Mouse (Mus musculus) forebrain, embryonic 14.5 days (tissue): ENCODE measurements around the gene Gm15013. TPM values are rescaled to one million over a fixed set of nuclear protein-coding genes. Genes with fewer than 3 reads are reported as not detected.
"Not testable (repeated sequence)": the region's sequence is repeated elsewhere in the genome, so short reads cannot be mapped to it uniquely, and the experiment has no call there.

Experiments
- ATAC-seq: fragments of 200-750 bp; cut with Nextera tagmentation; 2 replicates; pipeline ENCODE4 v1.8.0; 2017; ENCODE audit warnings: mild to moderate bottlenecking, moderate library complexity
- DNase-seq: peaks from one replicate; pipeline ENCODE4 v3.0.0-alpha.2; 2015; ENCODE audit warnings: low spot score
- H3K27ac ChIP-seq: fragments of 300-500 bp; sonication (generic); 2 replicates; pipeline ENCODE4 v1.5.1; 2014; ENCODE audit warnings: low read depth, mild to moderate bottlenecking, control low read depth, low read length, moderate library complexity
- H3K27me3 ChIP-seq: fragments of 300-500 bp; sonication (generic); replicated peaks from 2 replicates; pipeline ENCODE4 v1.6.1; 2014; ENCODE audit warnings: low read length, control low read depth, mixed read lengths; ENCODE audit not compliant: control insufficient read depth, insufficient read depth
- H3K36me3 ChIP-seq: fragments of 300-500 bp; sonication (generic); 2 replicates; pipeline ENCODE4 v1.6.1; 2014; ENCODE audit warnings: low read length, control low read depth; ENCODE audit not compliant: control insufficient read depth, insufficient read depth
- H3K4me1 ChIP-seq: fragments of 300-500 bp; sonication (generic); 2 replicates; pipeline ENCODE4 v1.6.1; 2014; ENCODE audit warnings: antibody characterized with exemption, low read length, control low read depth; ENCODE audit not compliant: control insufficient read depth, insufficient read depth
- H3K4me2 ChIP-seq: fragments of 300-500 bp; sonication (generic); 2 replicates; pipeline ENCODE4 v1.6.1; 2014; ENCODE audit warnings: mild to moderate bottlenecking, control low read depth, low read length
- H3K4me3 ChIP-seq: fragments of 300-500 bp; sonication (generic); 2 replicates; pipeline ENCODE4 v1.5.1; 2014; ENCODE audit warnings: low read depth, low read length, control low read depth
- H3K9ac ChIP-seq: fragments of 300-500 bp; sonication (generic); 2 replicates; pipeline ENCODE4 v1.6.1; 2014; ENCODE audit warnings: mild to moderate bottlenecking, low read length, control low read depth, moderate library complexity
- H3K9me3 ChIP-seq: fragments of 300-500 bp; sonication (generic); replicated peaks from 2 replicates; pipeline ENCODE4 v1.6.1; 2016; ENCODE audit warnings: low read length, control low read depth, mixed read lengths; ENCODE audit not compliant: control insufficient read depth
- WGBS: fragments of 180-500 bp; shearing (Covaris S2); extraction: QIAGEN DNeasy Blood & Tissue Kit; methylation state at CpG from one replicate; pipeline ENCODE4 v1.1.7; 2014; 5-methylcytosine and 5-hydroxymethylcytosine counted together
- polyA plus RNA-seq: library from polyadenylated mRNA; unstranded; fragments of >200 nt; fragmentation: Nextera tagmentation; extraction: Ambion mirVana; gene quantifications from 2 replicates; pipeline ENCODE4 v1.2.1, GENCODE M21; 2014

The Gm15013 gene
- polyA plus RNA-seq = not detected in 2 replicates

DNA sequence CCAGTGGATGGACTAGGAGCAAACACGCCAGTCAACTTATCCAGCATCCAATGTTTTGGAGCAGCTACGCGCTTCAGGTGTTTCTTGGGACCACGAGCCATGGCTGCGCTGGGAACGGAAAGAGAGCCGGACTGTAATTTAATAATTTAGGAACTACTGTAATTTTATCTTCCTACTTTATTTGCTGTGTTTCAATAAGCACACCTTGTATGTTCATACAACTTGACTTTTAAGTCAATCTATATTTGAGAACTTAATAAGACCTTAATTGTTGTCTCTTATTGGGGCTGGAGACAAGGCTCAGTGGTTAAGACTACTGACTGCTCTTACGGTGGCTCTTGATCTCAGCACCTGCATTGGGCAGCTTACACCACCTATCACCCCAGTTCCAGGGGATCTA lies at the start of gene Gm15013:
TSS of gene Gm15013 (minus strand) at position 101 of the 400 bp plus-strand sequence.
- H3K4me2 ChIP-seq = no peak within 1 kb of the TSS
- no peaks in the 10 kb centered on the region for H3K36me3 ChIP-seq
- no peaks in the 10 kb centered on the region for H3K4me1 ChIP-seq
- 94% methylated on average over 8 of the region's 8 CpGs for WGBS
- no peaks in the 10 kb centered on the region for H3K9me3 ChIP-seq
- no peak within 1 kb of the TSS for H3K4me3 ChIP-seq
- H3K27me3 ChIP-seq = no peaks in the 10 kb centered on the region
- H3K9ac ChIP-seq = no peak within 1 kb of the TSS
- no peak for DNase-seq
- H3K27ac ChIP-seq = no peak within 1 kb of the TSS
- ATAC-seq = no peak

DNA sequence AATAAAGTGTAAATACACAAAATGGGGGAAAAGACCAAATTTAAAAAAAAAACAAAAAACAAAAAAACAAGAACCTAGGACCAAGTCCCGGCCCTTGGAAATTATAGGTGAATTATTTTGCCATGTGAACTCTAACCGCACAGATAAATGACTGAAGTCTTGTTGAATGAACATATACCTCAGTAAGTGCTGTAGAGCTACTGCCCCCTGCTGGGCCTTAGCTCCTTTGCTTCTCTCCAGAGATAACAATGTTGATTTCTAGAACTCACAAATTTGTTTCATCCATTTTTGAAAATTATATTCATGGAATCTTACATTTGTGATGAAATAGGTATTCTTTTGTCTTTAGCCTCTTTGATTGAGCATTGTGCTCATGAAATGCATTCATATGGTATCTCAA lies 48.3 kb upstream of the Gm15013 start:
- no peak overlapping the region for H3K27ac ChIP-seq
- no peaks in the 10 kb centered on the region for H3K9me3 ChIP-seq
- peak; percentile 45 for DNase-seq
- H3K4me1 ChIP-seq = no peaks in the 10 kb centered on the region
- no peak overlapping the region for H3K4me2 ChIP-seq
- WGBS = 89% methylated on average over 2 of the region's 2 CpGs
- no peak for ATAC-seq
- H3K4me3 ChIP-seq = no peak overlapping the region
- no peaks in the 10 kb centered on the region for H3K27me3 ChIP-seq
- H3K36me3 ChIP-seq = no peaks in the 10 kb centered on the region
- no peak overlapping the region for H3K9ac ChIP-seq

DNA sequence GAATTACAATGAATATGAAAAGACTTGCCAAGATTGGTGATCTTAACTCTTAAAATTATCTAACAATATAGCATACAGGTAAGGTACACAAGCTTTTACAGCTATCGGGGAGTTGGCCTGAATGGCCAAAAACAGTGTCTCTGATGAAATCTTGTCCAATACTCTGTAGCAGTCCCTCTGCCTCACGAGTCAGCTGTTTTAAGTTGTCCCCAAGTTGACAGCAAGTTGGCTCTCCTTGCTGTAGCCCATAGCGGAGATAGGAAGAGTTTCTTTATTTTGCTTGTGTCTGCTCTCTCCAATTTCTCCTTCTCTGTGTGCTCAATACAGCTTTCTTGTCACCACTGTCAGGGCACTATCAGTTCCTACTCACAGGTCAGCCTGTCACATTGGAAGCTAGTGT lies 44.4 kb upstream of the Gm15013 start:
- not testable (repeated sequence) for H3K27ac ChIP-seq, H3K27me3 ChIP-seq, H3K4me3 ChIP-seq, H3K4me2 ChIP-seq, H3K36me3 ChIP-seq, ATAC-seq, DNase-seq, H3K9ac ChIP-seq, H3K9me3 ChIP-seq, H3K4me1 ChIP-seq
- 85% methylated on average over 3 of the region's 3 CpGs for WGBS

DNA sequence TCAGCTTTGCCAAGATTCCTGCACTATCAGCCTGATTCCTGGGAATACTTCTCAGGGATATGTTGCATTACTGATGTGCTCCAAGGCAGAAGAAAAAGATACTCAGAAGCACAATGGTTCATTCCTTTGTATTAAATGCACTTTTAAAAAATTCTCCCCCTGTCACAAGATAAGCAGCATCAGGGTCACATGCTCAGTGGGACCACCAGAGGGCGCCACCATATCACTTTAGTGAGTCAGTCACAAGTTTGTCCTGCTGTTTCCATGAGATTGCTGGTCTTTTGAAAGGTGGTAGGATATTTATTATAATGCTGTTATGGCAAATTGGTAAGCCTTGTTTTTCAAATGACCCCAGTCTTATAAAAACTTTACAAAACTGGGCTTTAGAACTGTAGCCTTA lies 37.6 kb upstream of the Gm15013 start:
- no peaks in the 10 kb centered on the region for H3K36me3 ChIP-seq
- no peaks in the 10 kb centered on the region for H3K9me3 ChIP-seq
- no peak overlapping the region for H3K4me3 ChIP-seq
- DNase-seq (peak; percentile 64), ATAC-seq (no peak)
- H3K9ac ChIP-seq = no peak overlapping the region
- H3K27me3 ChIP-seq = no peaks in the 10 kb centered on the region
- WGBS = 0% methylated on average over 1 of the region's 1 CpGs
- H3K27ac ChIP-seq = no peak overlapping the region
- H3K4me1 ChIP-seq = no peaks in the 10 kb centered on the region
- no peak overlapping the region for H3K4me2 ChIP-seq

DNA sequence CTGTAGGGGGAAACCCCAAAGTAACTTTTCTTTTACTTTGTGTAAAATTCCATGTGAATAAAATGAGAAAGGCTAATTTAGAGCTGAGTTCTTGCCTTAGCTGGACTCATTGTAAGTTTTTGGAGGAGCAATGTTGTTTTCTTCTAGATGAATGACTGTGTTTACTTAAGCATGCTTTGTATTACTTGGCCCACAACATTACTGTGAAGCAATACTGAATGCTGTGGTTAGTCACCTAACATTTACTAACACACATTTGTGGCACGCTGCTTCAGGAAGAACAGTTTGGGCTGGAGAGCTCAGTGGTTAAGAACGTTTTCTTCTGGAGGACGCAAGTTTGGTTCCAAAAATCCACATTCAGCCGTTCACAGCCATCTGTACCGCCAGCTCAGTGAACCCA lies 22.8 kb upstream of the Gm15013 start:
- H3K36me3 ChIP-seq = no peaks in the 10 kb centered on the region
- H3K9me3 ChIP-seq = no peaks in the 10 kb centered on the region
- no peak overlapping the region for H3K9ac ChIP-seq
- DNase-seq (no peak), ATAC-seq (no peak)
- H3K27me3 ChIP-seq = no peaks in the 10 kb centered on the region
- H3K4me2 ChIP-seq = no peak overlapping the region
- 85% methylated on average over 5 of the region's 5 CpGs for WGBS
- H3K27ac ChIP-seq = no peak overlapping the region
- no peak overlapping the region for H3K4me3 ChIP-seq
- H3K4me1 ChIP-seq = no peaks in the 10 kb centered on the region

DNA sequence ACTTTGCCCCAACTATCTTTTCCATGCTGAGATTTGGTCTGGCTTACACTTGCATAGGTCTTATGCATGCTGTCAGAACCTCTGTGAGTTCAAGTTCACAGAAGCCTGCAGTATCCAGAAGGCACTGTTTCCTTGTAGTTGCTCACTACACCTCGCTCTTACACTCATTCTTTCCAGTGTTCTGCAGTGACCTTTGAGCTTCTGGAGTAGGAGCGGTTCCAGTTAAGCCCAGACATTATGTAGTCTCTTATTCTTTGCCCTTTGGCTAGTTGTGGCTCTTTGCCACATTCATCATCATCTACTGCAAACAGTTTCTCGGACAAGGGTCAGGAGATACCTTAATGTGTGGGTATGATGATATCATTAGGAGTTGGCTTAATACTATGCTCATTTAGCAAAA lies 16.3 kb upstream of the Gm15013 start:
- Histone ChIP-seq H3K27ac (no peak overlapping the region), H3K36me3 (no peaks in the 10 kb centered on the region), H3K9me3 (no peaks in the 10 kb centered on the region), H3K4me1 (no peaks in the 10 kb centered on the region), H3K4me3 (no peak overlapping the region), H3K27me3 (no peaks in the 10 kb centered on the region), H3K9ac (no peak overlapping the region), H3K4me2 (no peak overlapping the region)
- DNase-seq = no peak
- WGBS = 78% methylated on average over 3 of the region's 3 CpGs
- no peak for ATAC-seq

DNA sequence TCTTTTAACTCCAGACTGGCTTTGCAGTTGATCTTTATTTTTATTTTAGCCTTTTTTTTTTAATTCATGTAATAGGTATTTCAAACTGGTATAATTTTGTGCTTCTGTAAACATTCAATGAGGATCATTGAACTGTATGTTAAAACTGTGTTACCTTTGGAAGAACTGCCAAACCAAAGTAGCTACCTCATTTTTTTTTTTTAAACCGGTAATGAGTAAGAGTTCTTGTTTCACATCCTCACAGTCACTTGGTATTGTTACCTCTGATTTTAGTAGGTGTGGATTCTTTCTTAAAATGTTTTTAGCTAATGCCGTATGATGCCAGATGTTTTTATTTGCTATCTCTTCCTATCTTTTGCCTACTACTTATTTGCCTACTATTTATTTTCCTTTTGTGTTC lies 8.1 kb upstream of the Gm15013 start:
- Histone ChIP-seq H3K4me1 (no peaks in the 10 kb centered on the region), H3K27ac (no peak overlapping the region), H3K36me3 (no peaks in the 10 kb centered on the region), H3K9ac (no peak overlapping the region), H3K27me3 (no peaks in the 10 kb centered on the region), H3K4me2 (no peak overlapping the region), H3K4me3 (no peak overlapping the region), H3K9me3 (no peaks in the 10 kb centered on the region)
- DNase-seq (no peak), ATAC-seq (no peak)
- 93% methylated on average over 2 of the region's 2 CpGs for WGBS

DNA sequence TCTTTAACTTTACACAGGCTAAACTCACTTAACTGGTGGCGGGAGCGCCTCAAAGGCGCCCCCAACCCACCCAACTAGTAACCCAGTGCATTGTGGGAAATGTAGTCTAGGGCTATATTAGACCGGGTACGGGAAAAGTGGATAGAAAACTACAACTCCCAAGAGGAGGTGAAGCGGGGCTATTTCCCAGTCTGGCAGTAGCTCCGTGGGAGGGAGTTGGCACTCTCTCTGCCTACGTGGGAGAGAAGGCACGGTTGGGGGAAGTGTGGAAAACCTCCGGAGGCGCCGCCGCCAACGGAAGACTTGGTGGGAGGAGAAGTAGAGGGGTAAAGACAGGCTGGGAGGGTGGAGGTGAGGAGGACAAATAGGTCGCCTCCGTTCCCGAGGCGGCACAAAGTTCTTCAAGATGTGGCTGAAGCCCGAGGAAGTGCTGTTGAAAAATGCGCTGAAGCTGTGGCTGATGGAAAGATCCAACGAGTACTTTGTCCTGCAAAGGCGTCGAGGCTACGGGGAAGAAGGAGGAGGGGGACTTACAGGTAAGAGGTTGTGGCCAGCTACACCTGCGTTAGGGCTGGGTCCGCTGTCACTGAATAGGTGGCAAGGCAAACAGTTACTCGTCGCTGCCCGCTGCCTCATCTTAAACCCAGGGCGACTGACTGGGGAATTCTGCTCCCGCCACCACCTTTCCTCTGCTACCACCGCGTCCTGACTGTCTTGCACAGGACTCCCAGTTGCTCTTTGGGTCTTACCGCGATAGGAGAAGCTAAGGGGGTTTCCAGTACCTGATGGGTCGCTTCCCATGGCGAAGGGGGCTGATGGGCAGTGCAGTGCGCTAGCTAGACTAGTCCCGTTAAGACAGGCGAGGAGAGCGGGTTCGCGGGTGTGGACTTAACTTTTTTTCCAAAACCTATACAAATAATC lies 29.2 kb downstream of the Gm15013 start, which contains the start of gene Tbc1d8b:
TSS of gene Tbc1d8b (plus strand) at position 222 of the 921 bp plus-strand sequence.
- Histone ChIP-seq H3K9me3 (no peaks in the 10 kb centered on the region), H3K4me1 (no peaks in the 10 kb centered on the region), H3K27ac (no peak within 1 kb of the TSS), H3K4me2 (peak within 1 kb of the TSS; percentile 58), H3K4me3 (peak within 1 kb of the TSS; percentile 46), H3K27me3 (no peaks in the 10 kb centered on the region), H3K36me3 (no peaks in the 10 kb centered on the region), H3K9ac (peak within 1 kb of the TSS; percentile 54)
- DNase-seq (peak; percentile 96), ATAC-seq (peak; percentile 100)
- WGBS = 24% methylated on average over 43 of the region's 43 CpGs

DNA sequence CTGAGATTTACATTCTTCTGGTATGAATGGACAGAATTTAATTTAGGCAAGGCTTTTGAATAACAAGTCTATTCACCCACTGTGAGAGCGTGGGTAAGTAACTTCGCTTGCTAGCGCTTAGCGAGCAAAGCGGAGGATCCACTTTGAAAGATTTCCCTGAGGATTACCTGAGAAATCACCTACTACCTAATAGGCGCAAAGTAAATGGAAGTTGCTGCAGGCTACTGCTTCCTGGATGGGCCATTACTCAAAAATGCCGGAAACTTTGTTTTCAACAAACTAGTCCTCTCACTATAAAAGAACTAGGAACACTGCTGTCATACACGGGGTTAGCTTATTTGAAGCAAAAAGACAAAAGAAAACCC lies 29.9 kb downstream of the Gm15013 start:
- ATAC-seq (no peak), DNase-seq (no peak)
- H3K27me3 ChIP-seq = no peaks in the 10 kb centered on the region
- H3K9ac ChIP-seq = no peak overlapping the region; the same call in 1 of the 2 replicates
- peak overlapping the region; percentile 58 for H3K4me2 ChIP-seq
- no peaks in the 10 kb centered on the region for H3K36me3 ChIP-seq
- 40% methylated on average over 8 of the region's 8 CpGs for WGBS
- H3K9me3 ChIP-seq = no peaks in the 10 kb centered on the region
- H3K27ac ChIP-seq = no peak overlapping the region
- H3K4me1 ChIP-seq = no peaks in the 10 kb centered on the region
- peak overlapping the region; percentile 46 for H3K4me3 ChIP-seq
